Mouse (Mus musculus): ENCODE results near the gene Mllt1. TPM values are rescaled to one million over a fixed set of nuclear protein-coding genes. Genes with fewer than 3 reads are reported as not detected.

The Mllt1 gene
- 6.3 TPM for polyA plus RNA-seq (2015; fragmentation: Illumina TruSeq; extraction: RNeasy Lipid Tissue Mini Kit (QIAGEN cat#74804); ENCODE audit: insufficient read depth, low read depth, low replicate concordance)

DNA sequence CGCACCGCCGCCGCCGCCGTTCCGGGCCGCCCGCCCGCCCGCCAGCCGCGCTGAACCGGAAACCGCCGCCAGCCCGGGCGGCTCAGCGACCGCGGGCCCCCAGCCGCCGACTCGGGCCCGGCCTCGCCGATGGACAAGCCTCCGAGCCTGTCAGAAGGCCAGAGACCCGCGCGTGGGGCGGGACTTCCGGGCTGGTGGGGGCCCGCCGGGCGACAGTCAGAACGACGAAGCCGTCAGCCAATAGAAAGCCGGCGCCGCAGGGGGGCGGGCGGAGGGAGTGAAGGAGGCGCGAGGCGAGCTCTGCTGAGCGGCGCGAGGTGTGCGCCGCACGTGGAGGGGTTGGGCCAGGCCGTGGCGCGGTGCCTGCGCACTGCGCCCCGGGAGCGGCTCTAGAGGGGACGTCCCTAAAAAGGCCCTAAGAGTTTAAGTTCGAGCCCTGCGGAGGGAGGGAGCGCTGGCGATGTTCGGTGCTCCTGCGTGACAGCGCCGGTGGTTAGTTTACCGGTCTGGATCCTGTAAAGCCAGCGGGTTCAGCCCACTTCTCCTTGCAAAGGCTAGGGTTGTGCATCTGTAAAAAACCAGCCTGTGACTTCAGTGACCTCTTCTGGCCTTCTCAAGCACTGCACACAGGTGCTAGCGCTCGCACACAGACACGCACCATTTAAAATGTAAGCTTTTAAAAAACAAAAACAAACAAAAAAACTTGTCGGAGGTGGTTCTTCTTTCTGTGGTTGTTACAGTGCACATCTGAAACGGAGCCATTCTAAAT, at the start of gene Mllt1:
Mllt1 (minus strand) TSS at position 53 of the 769 bp plus-strand sequence.

DNA sequence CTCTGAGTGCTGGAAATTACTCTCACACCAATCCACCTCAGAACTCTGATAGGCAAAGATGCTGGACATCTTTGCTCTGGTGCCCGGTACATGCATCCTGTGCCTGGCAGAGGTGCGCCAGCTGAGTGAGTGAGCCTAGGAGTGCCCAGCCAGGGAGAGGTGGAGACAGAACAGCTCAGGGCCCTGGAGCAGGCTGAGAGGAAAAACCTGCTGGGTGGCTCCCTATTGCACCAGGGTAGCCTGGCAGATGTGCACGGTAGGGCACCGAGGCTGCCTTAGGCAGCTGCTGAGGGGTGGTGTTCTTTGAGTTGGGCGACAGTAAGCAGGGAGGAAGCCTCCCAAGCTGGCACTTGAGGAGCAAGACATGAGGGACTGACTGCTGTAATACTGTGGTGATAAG, 46.8 kb upstream of the Mllt1 start, which contains the start of gene Acer1:
Acer1 (minus strand) TSS at position 114 of the 400 bp plus-strand sequence.

DNA sequence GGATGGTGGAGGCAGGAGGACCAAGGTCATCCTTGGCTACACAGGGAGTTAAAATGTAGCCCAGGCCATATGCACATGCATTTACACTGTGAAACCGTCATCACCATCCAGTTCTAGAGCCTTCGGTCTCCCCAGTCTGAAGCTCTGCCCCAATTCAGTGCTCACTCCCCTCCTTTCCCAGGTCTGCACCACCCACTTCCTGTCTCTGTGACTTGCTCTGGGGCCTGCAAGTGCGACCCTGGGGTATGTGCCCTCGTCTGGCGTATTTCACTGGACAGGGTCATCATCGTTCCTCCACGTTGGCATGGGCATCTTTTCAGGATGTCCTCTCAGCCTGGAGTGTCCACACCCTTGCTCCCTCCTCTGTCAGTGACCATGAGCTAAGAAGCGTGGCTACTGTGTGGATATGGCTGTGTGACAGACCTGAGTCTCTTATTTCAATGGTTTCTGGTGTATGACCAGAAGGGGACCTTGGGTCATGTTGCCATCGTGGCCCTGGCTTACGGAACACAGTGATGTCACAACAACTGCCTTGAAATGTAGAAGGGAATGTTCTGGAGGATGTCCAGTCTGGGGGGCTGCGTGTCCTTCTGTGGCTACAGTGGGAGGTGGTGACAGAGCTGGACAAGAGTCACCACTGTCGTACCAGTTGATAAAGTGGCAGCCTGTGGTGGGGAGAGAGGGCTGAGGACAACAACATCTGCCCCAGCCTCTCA, 60.1 kb downstream of the Mllt1 start, which contains the start of gene 1700061G19Rik:
1700061G19Rik (plus strand) TSS at position 542 of the 716 bp plus-strand sequence.

DNA sequence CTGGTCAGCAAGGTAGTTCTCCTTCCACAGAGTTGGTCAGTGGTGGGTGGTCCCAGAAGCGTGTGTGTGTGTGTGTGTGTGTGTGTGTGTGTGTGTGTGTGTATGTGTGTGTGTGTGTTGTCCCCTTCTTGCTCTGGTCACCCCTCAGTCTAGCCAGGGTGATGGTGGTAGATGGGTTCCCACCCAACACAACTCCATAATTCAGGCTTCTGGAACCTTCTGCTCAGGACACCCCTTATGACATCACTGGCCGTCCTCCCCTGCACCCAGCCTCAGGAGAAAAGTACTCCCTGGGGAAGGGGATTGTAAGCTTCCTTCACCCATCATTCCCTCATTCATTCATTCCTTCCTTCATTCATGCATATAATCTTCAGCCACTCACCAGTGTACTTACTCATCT, 61.0 kb downstream of the Mllt1 start, which contains the start of gene Acsbg2:
Acsbg2 (minus strand) TSS at position 211 of the 400 bp plus-strand sequence.

Other genes with a start within 250 kb of the Mllt1 start
- gene Ndufa11, start 217.6 kb downstream of the Mllt1 start, polyA plus RNA-seq (2015; fragmentation: Illumina TruSeq; extraction: RNeasy Lipid Tissue Mini Kit (QIAGEN cat#74804); ENCODE audit: insufficient read depth, low read depth, low replicate concordance), result 59.4 TPM
- gene Vmac, start 217.4 kb downstream of the Mllt1 start, polyA plus RNA-seq (2015; fragmentation: Illumina TruSeq; extraction: RNeasy Lipid Tissue Mini Kit (QIAGEN cat#74804); ENCODE audit: insufficient read depth, low read depth, low replicate concordance), result 9.3 TPM
- 3.2 TPM for gene Nrtn, start 177.9 kb downstream of the Mllt1 start, polyA plus RNA-seq (2015; fragmentation: Illumina TruSeq; extraction: RNeasy Lipid Tissue Mini Kit (QIAGEN cat#74804); ENCODE audit: insufficient read depth, low read depth, low replicate concordance)
- gene Dus3l, start 170.7 kb downstream of the Mllt1 start, polyA plus RNA-seq (2015; fragmentation: Illumina TruSeq; extraction: RNeasy Lipid Tissue Mini Kit (QIAGEN cat#74804); ENCODE audit: insufficient read depth, low read depth, low replicate concordance), result 13.9 TPM
- gene Prr22, start 165.2 kb downstream of the Mllt1 start, polyA plus RNA-seq (2015; fragmentation: Illumina TruSeq; extraction: RNeasy Lipid Tissue Mini Kit (QIAGEN cat#74804); ENCODE audit: insufficient read depth, low read depth, low replicate concordance), result not detected
- gene Rfx2, start 104.4 kb downstream of the Mllt1 start, polyA plus RNA-seq (2015; fragmentation: Illumina TruSeq; extraction: RNeasy Lipid Tissue Mini Kit (QIAGEN cat#74804); ENCODE audit: insufficient read depth, low read depth, low replicate concordance), result 2.0 TPM
- not detected for gene Acsbg2, start 61.0 kb downstream of the Mllt1 start, polyA plus RNA-seq (2015; fragmentation: Illumina TruSeq; extraction: RNeasy Lipid Tissue Mini Kit (QIAGEN cat#74804); ENCODE audit: insufficient read depth, low read depth, low replicate concordance)
- not detected for gene 1700061G19Rik, start 59.9 kb downstream of the Mllt1 start, polyA plus RNA-seq (2015; fragmentation: Illumina TruSeq; extraction: RNeasy Lipid Tissue Mini Kit (QIAGEN cat#74804); ENCODE audit: insufficient read depth, low read depth, low replicate concordance)
- gene Acer1, start 46.7 kb upstream of the Mllt1 start, polyA plus RNA-seq (2015; fragmentation: Illumina TruSeq; extraction: RNeasy Lipid Tissue Mini Kit (QIAGEN cat#74804); ENCODE audit: insufficient read depth, low read depth, low replicate concordance), result not detected
- 19.7 TPM for gene Clpp, start 54.9 kb upstream of the Mllt1 start, polyA plus RNA-seq (2015; fragmentation: Illumina TruSeq; extraction: RNeasy Lipid Tissue Mini Kit (QIAGEN cat#74804); ENCODE audit: insufficient read depth, low read depth, low replicate concordance)
- gene Alkbh7, start 61.9 kb upstream of the Mllt1 start, polyA plus RNA-seq (2015; fragmentation: Illumina TruSeq; extraction: RNeasy Lipid Tissue Mini Kit (QIAGEN cat#74804); ENCODE audit: insufficient read depth, low read depth, low replicate concordance), result 10.0 TPM
- not detected for gene Pspn, start 64.6 kb upstream of the Mllt1 start, polyA plus RNA-seq (2015; fragmentation: Illumina TruSeq; extraction: RNeasy Lipid Tissue Mini Kit (QIAGEN cat#74804); ENCODE audit: insufficient read depth, low read depth, low replicate concordance)
- 7.4 TPM for gene Gtf2f1, start 75.9 kb upstream of the Mllt1 start, polyA plus RNA-seq (2015; fragmentation: Illumina TruSeq; extraction: RNeasy Lipid Tissue Mini Kit (QIAGEN cat#74804); ENCODE audit: insufficient read depth, low read depth, low replicate concordance)
- gene Gm17949, start 76.1 kb upstream of the Mllt1 start, polyA plus RNA-seq (2015; fragmentation: Illumina TruSeq; extraction: RNeasy Lipid Tissue Mini Kit (QIAGEN cat#74804); ENCODE audit: insufficient read depth, low read depth, low replicate concordance), result not detected
- 14.1 TPM for gene Khsrp, start 96.1 kb upstream of the Mllt1 start, polyA plus RNA-seq (2015; fragmentation: Illumina TruSeq; extraction: RNeasy Lipid Tissue Mini Kit (QIAGEN cat#74804); ENCODE audit: insufficient read depth, low read depth, low replicate concordance)
- not detected for gene Slc25a41, start 106.2 kb upstream of the Mllt1 start, polyA plus RNA-seq (2015; fragmentation: Illumina TruSeq; extraction: RNeasy Lipid Tissue Mini Kit (QIAGEN cat#74804); ENCODE audit: insufficient read depth, low read depth, low replicate concordance)
- 20.0 TPM for gene Crb3, start 123.7 kb upstream of the Mllt1 start, polyA plus RNA-seq (2015; fragmentation: Illumina TruSeq; extraction: RNeasy Lipid Tissue Mini Kit (QIAGEN cat#74804); ENCODE audit: insufficient read depth, low read depth, low replicate concordance)
- gene Slc25a23, start 124.4 kb upstream of the Mllt1 start, polyA plus RNA-seq (2015; fragmentation: Illumina TruSeq; extraction: RNeasy Lipid Tissue Mini Kit (QIAGEN cat#74804); ENCODE audit: insufficient read depth, low read depth, low replicate concordance), result 15.4 TPM
- gene Dennd1c, start 143.1 kb upstream of the Mllt1 start, polyA plus RNA-seq (2015; fragmentation: Illumina TruSeq; extraction: RNeasy Lipid Tissue Mini Kit (QIAGEN cat#74804); ENCODE audit: insufficient read depth, low read depth, low replicate concordance), result 3.3 TPM
- gene Tubb4a, start 152.4 kb upstream of the Mllt1 start, polyA plus RNA-seq (2015; fragmentation: Illumina TruSeq; extraction: RNeasy Lipid Tissue Mini Kit (QIAGEN cat#74804); ENCODE audit: insufficient read depth, low read depth, low replicate concordance), result 1.5 TPM
- gene Tnfsf9, start 169.9 kb upstream of the Mllt1 start, polyA plus RNA-seq (2015; fragmentation: Illumina TruSeq; extraction: RNeasy Lipid Tissue Mini Kit (QIAGEN cat#74804); ENCODE audit: insufficient read depth, low read depth, low replicate concordance), result 1.3 TPM
- gene Cd70, start 214.4 kb upstream of the Mllt1 start, polyA plus RNA-seq (2015; fragmentation: Illumina TruSeq; extraction: RNeasy Lipid Tissue Mini Kit (QIAGEN cat#74804); ENCODE audit: insufficient read depth, low read depth, low replicate concordance), result not detected